Mouse (Mus musculus): Measurements from ENCODE around the gene Gm28729. TPM values are rescaled to one million over a fixed set of nuclear protein-coding genes. Genes with fewer than 3 reads are reported as not detected.
"Not testable (repeated sequence)": the region's sequence is repeated elsewhere in the genome, so short reads cannot be mapped to it uniquely, and the experiment has no call there.

Gm28729 gene
- polyA plus RNA-seq, 1 experiment from 2014 or later = 0.25 TPM

GRCm38 (mm10) chr9:96487869-96488268 is 37.2 kb downstream of the Gm28729 start:
- DNase-seq (ENCODE audit: low spot score); ATAC-seq (ENCODE audit: low FRiP score); H3K27me3 ChIP-seq (ENCODE audit: control insufficient read depth, insufficient read depth, low read length); H3K9me3 ChIP-seq (ENCODE audit: control insufficient read depth, low read length); H3K4me2 ChIP-seq (replicated peaks; ENCODE audit: low read depth, low read length); H3K4me3 ChIP-seq (ENCODE audit: low read depth, low read length); H3K9ac ChIP-seq (ENCODE audit: low read depth, low read length); H3K4me1 ChIP-seq (replicated peaks; ENCODE audit: control insufficient read depth, insufficient read depth, low read length); H3K27ac ChIP-seq (ENCODE audit: low read depth, low read length); H3K36me3 ChIP-seq (ENCODE audit: control insufficient read depth, insufficient read depth, low read length): not testable (repeated sequence)
- 92% methylated on average over 5 of the region's 5 CpGs for WGBS

- ATAC-seq (ENCODE audit: low FRiP score) (no peak), DNase-seq (ENCODE audit: low spot score) (no peak)
- Histone ChIP-seq H3K4me1 (replicated peaks; ENCODE audit: control insufficient read depth, insufficient read depth, low read length) (no peaks in the 10 kb centered on the region), H3K9ac (ENCODE audit: low read depth, low read length) (no peak overlapping the region), H3K9me3 (ENCODE audit: control insufficient read depth, low read length) (no peaks in the 10 kb centered on the region), H3K4me2 (replicated peaks; ENCODE audit: low read depth, low read length) (no peak overlapping the region), H3K36me3 (ENCODE audit: control insufficient read depth, insufficient read depth, low read length) (no peaks in the 10 kb centered on the region), H3K27me3 (ENCODE audit: control insufficient read depth, insufficient read depth, low read length) (no peaks in the 10 kb centered on the region), H3K27ac (ENCODE audit: low read depth, low read length) (no peak overlapping the region), H3K4me3 (ENCODE audit: low read depth, low read length) (no peak overlapping the region)
- 58% methylated on average over 2 of the region's 2 CpGs for WGBS
These were observed 41.4 kb downstream of the Gm28729 start for GRCm38 (mm10) chr9:96483648-96484047.

- Histone ChIP-seq H3K9me3 (ENCODE audit: control insufficient read depth, low read length) (no peaks in the 10 kb centered on the region), H3K4me2 (replicated peaks; ENCODE audit: low read depth, low read length) (no peak overlapping the region), H3K4me3 (ENCODE audit: low read depth, low read length) (no peak overlapping the region), H3K36me3 (ENCODE audit: control insufficient read depth, insufficient read depth, low read length) (no peaks in the 10 kb centered on the region), H3K27ac (ENCODE audit: low read depth, low read length) (no peak overlapping the region), H3K9ac (ENCODE audit: low read depth, low read length) (no peak overlapping the region), H3K27me3 (ENCODE audit: control insufficient read depth, insufficient read depth, low read length) (no peaks in the 10 kb centered on the region), H3K4me1 (replicated peaks; ENCODE audit: control insufficient read depth, insufficient read depth, low read length) (no peaks in the 10 kb centered on the region)
- ATAC-seq (ENCODE audit: low FRiP score) = no peak
- WGBS = 74% methylated on average over 3 of the region's 3 CpGs
- DNase-seq (ENCODE audit: low spot score) = no peak
These were observed 42.0 kb downstream of the Gm28729 start for GRCm38 (mm10) chr9:96483028-96483427.

GRCm38 (mm10) chr9:96478071-96478888 is 46.8 kb downstream of the Gm28729 start, which contains the start of gene Rnf7:
Gene Rnf7, minus strand, starts transcription at chr9:96478675.
- Histone ChIP-seq H3K27me3 (ENCODE audit: control insufficient read depth, insufficient read depth, low read length) (no peaks in the 10 kb centered on the region), H3K9ac (ENCODE audit: low read depth, low read length) (peak within 1 kb of the TSS; percentile 77), H3K27ac (ENCODE audit: low read depth, low read length) (peak within 1 kb of the TSS; percentile 79), H3K4me1 (replicated peaks; ENCODE audit: control insufficient read depth, insufficient read depth, low read length) (peaks cover 3% of the 10 kb centered on the region), H3K9me3 (ENCODE audit: control insufficient read depth, low read length) (no peaks in the 10 kb centered on the region), H3K4me2 (replicated peaks; ENCODE audit: low read depth, low read length) (peak within 1 kb of the TSS; percentile 75), H3K36me3 (ENCODE audit: control insufficient read depth, insufficient read depth, low read length) (no peaks in the 10 kb centered on the region), H3K4me3 (ENCODE audit: low read depth, low read length) (peak within 1 kb of the TSS; percentile 63)
- peak; percentile 98 for DNase-seq (ENCODE audit: low spot score)
- ATAC-seq (ENCODE audit: low FRiP score) = peak; percentile 98
- under 1% methylated on average over 74 of the region's 74 CpGs for WGBS

- H3K36me3 ChIP-seq (ENCODE audit: control insufficient read depth, insufficient read depth, low read length) = no peaks in the 10 kb centered on the region
- no peaks in the 10 kb centered on the region for H3K27me3 ChIP-seq (ENCODE audit: control insufficient read depth, insufficient read depth, low read length)
- no peak overlapping the region for H3K9ac ChIP-seq (ENCODE audit: low read depth, low read length)
- H3K4me3 ChIP-seq (ENCODE audit: low read depth, low read length) = no peak overlapping the region
- ATAC-seq (ENCODE audit: low FRiP score) (no peak), DNase-seq (ENCODE audit: low spot score) (no peak)
- H3K4me2 ChIP-seq (replicated peaks; ENCODE audit: low read depth, low read length) = no peak overlapping the region
- no peak overlapping the region for H3K27ac ChIP-seq (ENCODE audit: low read depth, low read length)
- 72% methylated on average over 3 of the region's 3 CpGs for WGBS
- H3K9me3 ChIP-seq (ENCODE audit: control insufficient read depth, low read length) = no peaks in the 10 kb centered on the region
- peaks cover 2% of the 10 kb centered on the region for H3K4me1 ChIP-seq (replicated peaks; ENCODE audit: control insufficient read depth, insufficient read depth, low read length)
These were observed 52.7 kb downstream of the Gm28729 start for GRCm38 (mm10) chr9:96472356-96472755.

- H3K36me3 ChIP-seq (ENCODE audit: control insufficient read depth, insufficient read depth, low read length) = not testable (repeated sequence)
These were observed 53.4 kb downstream of the Gm28729 start for GRCm38 (mm10) chr9:96471681-96472080.

GRCm38 (mm10) chr9:96470266-96470974 is 54.6 kb downstream of the Gm28729 start:
- no peaks in the 10 kb centered on the region for H3K36me3 ChIP-seq (ENCODE audit: control insufficient read depth, insufficient read depth, low read length)
- no peaks in the 10 kb centered on the region for H3K9me3 ChIP-seq (ENCODE audit: control insufficient read depth, low read length)
- no peak for DNase-seq (ENCODE audit: low spot score)
- no peaks in the 10 kb centered on the region for H3K4me1 ChIP-seq (replicated peaks; ENCODE audit: control insufficient read depth, insufficient read depth, low read length)
- H3K27ac ChIP-seq (ENCODE audit: low read depth, low read length) = no peak overlapping the region
- 96% methylated on average over 8 of the region's 8 CpGs for WGBS
- no peak for ATAC-seq (ENCODE audit: low FRiP score)
- H3K4me3 ChIP-seq (ENCODE audit: low read depth, low read length) = no peak overlapping the region
- no peak overlapping the region for H3K9ac ChIP-seq (ENCODE audit: low read depth, low read length)
- no peaks in the 10 kb centered on the region for H3K27me3 ChIP-seq (ENCODE audit: control insufficient read depth, insufficient read depth, low read length)
- H3K4me2 ChIP-seq (replicated peaks; ENCODE audit: low read depth, low read length) = no peak overlapping the region

More at GRCm38 (mm10) chr9:96471681-96472080, 53.4 kb downstream of the Gm28729 start:
- H3K4me1 ChIP-seq (replicated peaks; ENCODE audit: control insufficient read depth, insufficient read depth, low read length); ATAC-seq (ENCODE audit: low FRiP score); H3K9me3 ChIP-seq (ENCODE audit: control insufficient read depth, low read length); H3K27me3 ChIP-seq (ENCODE audit: control insufficient read depth, insufficient read depth, low read length); H3K4me2 ChIP-seq (replicated peaks; ENCODE audit: low read depth, low read length); H3K27ac ChIP-seq (ENCODE audit: low read depth, low read length); H3K9ac ChIP-seq (ENCODE audit: low read depth, low read length); DNase-seq (ENCODE audit: low spot score); H3K4me3 ChIP-seq (ENCODE audit: low read depth, low read length): not testable (repeated sequence)
- WGBS = 83% methylated on average over 3 of the region's 4 CpGs

- H3K36me3 ChIP-seq (ENCODE audit: control insufficient read depth, insufficient read depth, low read length) = no peaks in the 10 kb centered on the region
- no peak overlapping the region for H3K27ac ChIP-seq (ENCODE audit: low read depth, low read length)
- DNase-seq (ENCODE audit: low spot score) = no peak
- H3K9me3 ChIP-seq (ENCODE audit: control insufficient read depth, low read length) = no peaks in the 10 kb centered on the region
- H3K4me3 ChIP-seq (ENCODE audit: low read depth, low read length) = no peak overlapping the region
- H3K4me1 ChIP-seq (replicated peaks; ENCODE audit: control insufficient read depth, insufficient read depth, low read length) = no peaks in the 10 kb centered on the region
- H3K4me2 ChIP-seq (replicated peaks; ENCODE audit: low read depth, low read length) = no peak overlapping the region
- no peak for ATAC-seq (ENCODE audit: low FRiP score)
- no peaks in the 10 kb centered on the region for H3K27me3 ChIP-seq (ENCODE audit: control insufficient read depth, insufficient read depth, low read length)
- no peak overlapping the region for H3K9ac ChIP-seq (ENCODE audit: low read depth, low read length)
- WGBS = 78% methylated on average over 8 of the region's 8 CpGs
These were observed 55.4 kb downstream of the Gm28729 start for GRCm38 (mm10) chr9:96469556-96470265.

Measured in hindbrain, embryonic 11.5 days (tissue).